Mouse (Mus musculus): ENCODE results near the gene Nim1k.

The Nim1k gene

GRCm38 (mm10) chr13:119709388-119710267, 46.1 kb downstream of the Nim1k start:
- peak; percentile 58 for TF ChIP-seq GATA4 (IDR thresholded peaks at IDR 0.05; ENCODE audit: insufficient replicate concordance, low read length)

- TF ChIP-seq GATA4 (IDR thresholded peaks at IDR 0.05; ENCODE audit: insufficient replicate concordance, low read length): no peak
These were observed 46.7 kb downstream of the Nim1k start for GRCm38 (mm10) chr13:119708941-119709340.

GRCm38 (mm10) chr13:119707906-119708305, 47.8 kb downstream of the Nim1k start:
- TF ChIP-seq GATA4 (IDR thresholded peaks at IDR 0.05; ENCODE audit: insufficient replicate concordance, low read length): no peak

GRCm38 (mm10) chr13:119706953-119707352, 48.7 kb downstream of the Nim1k start:
- no peak for TF ChIP-seq GATA4 (IDR thresholded peaks at IDR 0.05; ENCODE audit: insufficient replicate concordance, low read length)

- no peak for TF ChIP-seq GATA4 (IDR thresholded peaks at IDR 0.05; ENCODE audit: insufficient replicate concordance, low read length)
These were observed 51.4 kb downstream of the Nim1k start for GRCm38 (mm10) chr13:119704280-119704679.

GRCm38 (mm10) chr13:119698436-119698835, 57.2 kb downstream of the Nim1k start:
- no peak for TF ChIP-seq GATA4 (IDR thresholded peaks at IDR 0.05; ENCODE audit: insufficient replicate concordance, low read length)

GRCm38 (mm10) chr13:119696496-119696895, 59.2 kb downstream of the Nim1k start:
- TF ChIP-seq GATA4 (IDR thresholded peaks at IDR 0.05; ENCODE audit: insufficient replicate concordance, low read length): no peak

- no peak for TF ChIP-seq GATA4 (IDR thresholded peaks at IDR 0.05; ENCODE audit: insufficient replicate concordance, low read length)
These were observed 60.0 kb downstream of the Nim1k start for GRCm38 (mm10) chr13:119695676-119696075.

GRCm38 (mm10) chr13:119690876-119691620, 64.6 kb downstream of the Nim1k start:
- TF ChIP-seq GATA4 (IDR thresholded peaks at IDR 0.05; ENCODE audit: insufficient replicate concordance, low read length): no peak

- no peak; the same call in 1 of the 2 replicates for TF ChIP-seq GATA4 (IDR thresholded peaks at IDR 0.05; ENCODE audit: insufficient replicate concordance, low read length)
These were observed 65.5 kb downstream of the Nim1k start, which contains the start of gene Hmgcs1 for GRCm38 (mm10) chr13:119690039-119690728. Gene Hmgcs1 (plus strand): TSS chr13:119690379.

GRCm38 (mm10) chr13:119689709-119690038, 66.0 kb downstream of the Nim1k start:
- no peak for TF ChIP-seq GATA4 (IDR thresholded peaks at IDR 0.05; ENCODE audit: insufficient replicate concordance, low read length)

- TF ChIP-seq GATA4 (IDR thresholded peaks at IDR 0.05; ENCODE audit: insufficient replicate concordance, low read length): no peak
These were observed 71.1 kb downstream of the Nim1k start for GRCm38 (mm10) chr13:119684416-119685177.

GRCm38 (mm10) chr13:119681161-119681560, 74.5 kb downstream of the Nim1k start:
- no peak for TF ChIP-seq GATA4 (IDR thresholded peaks at IDR 0.05; ENCODE audit: insufficient replicate concordance, low read length)

- no peak for TF ChIP-seq GATA4 (IDR thresholded peaks at IDR 0.05; ENCODE audit: insufficient replicate concordance, low read length)
These were observed 76.0 kb downstream of the Nim1k start for GRCm38 (mm10) chr13:119679721-119680120.

GRCm38 (mm10) chr13:119678794-119679193, 76.9 kb downstream of the Nim1k start:
- TF ChIP-seq GATA4 (IDR thresholded peaks at IDR 0.05; ENCODE audit: insufficient replicate concordance, low read length): no peak

Data from liver, adult (tissue).